Mouse (Mus musculus) right cerebral cortex, postnatal 4 days (tissue): ENCODE measurements around the gene Gtf2ird1.

Source experiments
- DNase-seq: peaks from one replicate; pipeline ENCODE4 v3.0.0-alpha.2; 2022

Gene Gtf2ird1

GRCm38 (mm10) chr5:134442066-134442465 lies 14.4 kb downstream of the Gtf2ird1 start:
- no peak for DNase-seq

- no peak for DNase-seq
Observed at GRCm38 (mm10) chr5:134441105-134441504, 15.4 kb downstream of the Gtf2ird1 start.

GRCm38 (mm10) chr5:134440098-134440497 lies 16.4 kb downstream of the Gtf2ird1 start:
- DNase-seq, result no peak

- no peak for DNase-seq
Observed at GRCm38 (mm10) chr5:134439481-134439880, 17.0 kb downstream of the Gtf2ird1 start.

- no peak for DNase-seq
Observed at GRCm38 (mm10) chr5:134438676-134439425, 17.7 kb downstream of the Gtf2ird1 start.

- DNase-seq, result peak; percentile 21
Observed at GRCm38 (mm10) chr5:134437459-134437827, 19.1 kb downstream of the Gtf2ird1 start.

GRCm38 (mm10) chr5:134436782-134437458 lies 19.6 kb downstream of the Gtf2ird1 start:
- DNase-seq, result no peak

GRCm38 (mm10) chr5:134435836-134436331 lies 20.6 kb downstream of the Gtf2ird1 start:
- DNase-seq, result peak; percentile 32

- DNase-seq, result no peak
Observed at GRCm38 (mm10) chr5:134433137-134433536, 23.4 kb downstream of the Gtf2ird1 start.

GRCm38 (mm10) chr5:134430087-134430486 lies 26.4 kb downstream of the Gtf2ird1 start:
- DNase-seq, result no peak

- no peak for DNase-seq
Observed at GRCm38 (mm10) chr5:134427664-134428063, 28.9 kb downstream of the Gtf2ird1 start.

GRCm38 (mm10) chr5:134425601-134426000 lies 30.9 kb downstream of the Gtf2ird1 start:
- no peak for DNase-seq

- DNase-seq, result peak; percentile 16
Observed at GRCm38 (mm10) chr5:134423930-134424329, 32.6 kb downstream of the Gtf2ird1 start.

- no peak for DNase-seq
Observed at GRCm38 (mm10) chr5:134423372-134423771, 33.1 kb downstream of the Gtf2ird1 start.

- DNase-seq, result no peak
Observed at GRCm38 (mm10) chr5:134422265-134422925, 34.1 kb downstream of the Gtf2ird1 start.

GRCm38 (mm10) chr5:134421061-134421460 lies 35.5 kb downstream of the Gtf2ird1 start:
- DNase-seq, result no peak

GRCm38 (mm10) chr5:134419700-134420099 lies 36.8 kb downstream of the Gtf2ird1 start:
- DNase-seq, result no peak

GRCm38 (mm10) chr5:134418315-134419074 lies 38.0 kb downstream of the Gtf2ird1 start:
- no peak for DNase-seq

- no peak for DNase-seq
Observed at GRCm38 (mm10) chr5:134412341-134412740, 44.2 kb downstream of the Gtf2ird1 start.

GRCm38 (mm10) chr5:134410307-134410836 lies 46.1 kb downstream of the Gtf2ird1 start:
- DNase-seq, result no peak

- DNase-seq, result no peak
Observed at GRCm38 (mm10) chr5:134409606-134410306, 46.8 kb downstream of the Gtf2ird1 start.

GRCm38 (mm10) chr5:134408119-134408518 lies 48.4 kb downstream of the Gtf2ird1 start:
- no peak for DNase-seq
